Mouse (Mus musculus): Measurements from ENCODE around the gene Psma5. TPM values are rescaled to one million over a fixed set of nuclear protein-coding genes. Genes with fewer than 3 reads are reported as not detected.

Gene Psma5
- total RNA-seq, 2 experiments from 2014 or later: 73.8 to 88.5 TPM

Other genes with a start within 250 kb of the Psma5 start
- 100 to 1,000 TPM; 225 to 239 TPM for gene Gstm1, start 239.0 kb upstream of the Psma5 start, total RNA-seq (2021)
- 10 to 100 TPM in 1 of 2 experiments, 1 to 10 TPM in 1; 9.1 to 10.7 TPM for gene Gstm4, start 212.0 kb upstream of the Psma5 start, total RNA-seq (2021)
- gene Ampd2, start 170.3 kb upstream of the Psma5 start, total RNA-seq (2021): 10 to 100 TPM; 48.1 to 50.3 TPM
- gene Gnat2, start 164.1 kb upstream of the Psma5 start, total RNA-seq (2021): not detected
- gene Gnai3, start 110.8 kb upstream of the Psma5 start, total RNA-seq (2021): 10 to 100 TPM; 25.6 to 27.7 TPM
- 10 to 100 TPM; 18.1 to 19.4 TPM for gene Gpr61, start 102.0 kb upstream of the Psma5 start, total RNA-seq (2021)
- 10 to 100 TPM; 68.7 to 72.9 TPM for gene Amigo1, start 70.6 kb upstream of the Psma5 start, total RNA-seq (2021)
- 10 to 100 TPM; 17.4 to 17.9 TPM for gene Cyb561d1, start 55.7 kb upstream of the Psma5 start, total RNA-seq (2021)
- gene Atxn7l2, start 46.0 kb upstream of the Psma5 start, total RNA-seq (2021): 10 to 100 TPM; 24.0 to 24.2 TPM
- gene Sypl2, start 30.3 kb upstream of the Psma5 start, total RNA-seq (2021): 1 to 10 TPM; 1.3 to 1.9 TPM
- 100 to 1,000 TPM; 293 to 302 TPM for gene Sort1, start 27.2 kb downstream of the Psma5 start, total RNA-seq (2021)
- under 1 TPM; 0.25 to 0.85 TPM for gene Mybphl, start 108.0 kb downstream of the Psma5 start, total RNA-seq (2021)
- gene Psrc1, start 126.9 kb downstream of the Psma5 start, total RNA-seq (2021): 10 to 100 TPM; 12.9 to 18.6 TPM
- gene Celsr2, start 158.6 kb downstream of the Psma5 start, total RNA-seq (2021): 100 to 1,000 TPM; 160 to 168 TPM
- gene Sars, start 188.3 kb downstream of the Psma5 start, total RNA-seq (2021): 100 to 1,000 TPM; 207 to 212 TPM

Data from left cerebral cortex, postnatal 25 days (tissue).